Mouse (Mus musculus) gastrocnemius, adult 2 months (tissue): ENCODE results near the gene Nxnl1. TPM values are rescaled to one million over a fixed set of nuclear protein-coding genes. Genes with fewer than 3 reads are reported as not detected.

ENCODE experiments used
- DNase-seq: peaks from one replicate; pipeline ENCODE4 v3.0.0; 2022
- H3K27ac ChIP-seq: fragments of 200-600 bp; 2 replicates; pipeline ENCODE4 v1.8.1; 2022; ENCODE audit warnings: mild to moderate bottlenecking
- H3K4me3 ChIP-seq: fragments of 200-600 bp; 2 replicates; pipeline ENCODE4 v1.8.1; 2022; ENCODE audit warnings: mild to moderate bottlenecking, moderate library complexity
- CTCF ChIP-seq: fragments of 200-600 bp; IDR thresholded peaks from 2 replicates; pipeline ENCODE4 v1.8.1; 2022; ENCODE audit warnings: antibody characterized with exemption, mild to moderate bottlenecking, moderate library complexity
- intact Hi-C: fragments of 180-260 bp; cut with DNase I; formaldehyde crosslinking; loops from one replicate; pipeline ENCODE4 v1.15.1; 2025
- total RNA-seq, 2 experiments: library from RNA; stranded (reverse); gene quantifications; 2 replicates each; pipeline ENCODE4 v1.2.3; 2021

Gene Nxnl1
- total RNA-seq, 2 experiments from 2014 or later: not detected

GRCm38 (mm10) chr8:71516786-71517185, 49.6 kb downstream of the Nxnl1 start:
- no peak for DNase-seq
- Histone ChIP-seq H3K4me3 (no peak overlapping the region), H3K27ac (no peak overlapping the region)
- intact Hi-C loops: no loop called here
- no peak for TF ChIP-seq CTCF

GRCm38 (mm10) chr8:71515043-71515442, 51.4 kb downstream of the Nxnl1 start:
- no peak overlapping the region for H3K27ac ChIP-seq
- no peak for DNase-seq
- TF ChIP-seq CTCF: peak; percentile 17; the same call in 1 of the 2 replicates
- intact Hi-C loops: no loop called here
- H3K4me3 ChIP-seq: no peak overlapping the region

GRCm38 (mm10) chr8:71513018-71513754, 53.2 kb downstream of the Nxnl1 start:
- intact Hi-C loops: no loop called here
- no peak for DNase-seq
- H3K4me3 ChIP-seq: no peak overlapping the region
- no peak overlapping the region for H3K27ac ChIP-seq
- no peak; the same call in 1 of the 2 replicates for TF ChIP-seq CTCF

GRCm38 (mm10) chr8:71511644-71512043, 54.8 kb downstream of the Nxnl1 start, which contains the start of gene Plvap:
Plvap (minus strand) TSS chr8:71511752.
- no peak for DNase-seq
- intact Hi-C loops: no loop called here
- no peak within 1 kb of the TSS for H3K27ac ChIP-seq
- no peak for TF ChIP-seq CTCF
- H3K4me3 ChIP-seq: peak within 1 kb of the TSS; percentile 27

Other genes with a start within 250 kb of the Nxnl1 start
- gene Use1, start 199.8 kb downstream of the Nxnl1 start, total RNA-seq: 100 to 1,000 TPM in 1 of 2 experiments, 10 to 100 TPM in 1; 79.7 to 104 TPM
- gene Ocel1, start 195.3 kb downstream of the Nxnl1 start, total RNA-seq: 1 to 10 TPM; 6.0 to 8.4 TPM
- gene Nr2f6, start 184.6 kb downstream of the Nxnl1 start, total RNA-seq: 10 to 100 TPM; 19.6 to 21.9 TPM
- gene Ushbp1, start 170.8 kb downstream of the Nxnl1 start, total RNA-seq: 1 to 10 TPM; 6.4 to 9.3 TPM
- gene Babam1, start 169.7 kb downstream of the Nxnl1 start, total RNA-seq: 10 to 100 TPM; 60.8 to 69.6 TPM
- gene Ankle1, start 160.6 kb downstream of the Nxnl1 start, total RNA-seq: not detected
- 10 to 100 TPM; 22.5 to 24.9 TPM for gene Abhd8, start 102.9 kb downstream of the Nxnl1 start, total RNA-seq
- 10 to 100 TPM; 59.1 to 84.3 TPM for gene Mrpl34, start 101.6 kb downstream of the Nxnl1 start, total RNA-seq
- 10 to 100 TPM; 26.8 to 31.1 TPM for gene Dda1, start 97.4 kb downstream of the Nxnl1 start, total RNA-seq
- gene Ano8, start 80.6 kb downstream of the Nxnl1 start, total RNA-seq: 10 to 100 TPM; 16.0 to 17.0 TPM
- 10 to 100 TPM; 10.1 to 10.7 TPM for gene Gtpbp3, start 78.5 kb downstream of the Nxnl1 start, total RNA-seq
- gene Plvap, start 54.8 kb downstream of the Nxnl1 start, total RNA-seq: 10 to 100 TPM in 1 of 2 experiments, 1 to 10 TPM in 1; 9.3 to 11.6 TPM
- gene Ccdc194, start 40.9 kb downstream of the Nxnl1 start, total RNA-seq: not detected
- 1 to 10 TPM; 4.3 to 8.3 TPM for gene Bst2, start 29.1 kb downstream of the Nxnl1 start, total RNA-seq
- 10 to 100 TPM; 21.5 to 27.7 TPM for gene Mvb12a, start 23.7 kb downstream of the Nxnl1 start, total RNA-seq
- gene Tmem221, start 7.7 kb downstream of the Nxnl1 start, total RNA-seq: not detected
- gene Slc27a1, start 2.3 kb upstream of the Nxnl1 start, total RNA-seq: 100 to 1,000 TPM in 1 of 2 experiments, 10 to 100 TPM in 1; 57.2 to 116 TPM
- gene Pgls, start 25.6 kb upstream of the Nxnl1 start, total RNA-seq: 10 to 100 TPM; 19.3 to 28.6 TPM
- 1 to 10 TPM in 1 of 2 experiments, under 1 TPM in 1; 0.79 to 1.4 TPM for gene Fam129c, start 31.0 kb upstream of the Nxnl1 start, total RNA-seq
- gene Colgalt1, start 44.4 kb upstream of the Nxnl1 start, total RNA-seq: 10 to 100 TPM; 39.6 to 44.3 TPM
- gene Unc13a, start 105.2 kb upstream of the Nxnl1 start, total RNA-seq: not detected
- 1 to 10 TPM; 2.1 to 2.5 TPM for gene Jak3, start 109.7 kb upstream of the Nxnl1 start, total RNA-seq
- gene Insl3, start 122.6 kb upstream of the Nxnl1 start, total RNA-seq: 1 to 10 TPM in 1 of 2 experiments, not detected in 1; 1.4 TPM
- gene B3gnt3, start 135.2 kb upstream of the Nxnl1 start, total RNA-seq: 1 to 10 TPM; 2.1 to 2.9 TPM
- not detected for gene Fcho1, start 159.1 kb upstream of the Nxnl1 start, total RNA-seq